Mouse (Mus musculus) kidney, postnatal 0 days (tissue): ENCODE measurements at regions not wholly inside any gene's neighbourhood (a gene's known extent, or its start where the extent isn't known, plus 50 kb on each side); places are given as distances from the start of the nearest gene placed in this dataset.

Experiments used
- ATAC-seq: fragments of 200-750 bp; cut with Nextera tagmentation; replicated peaks from 2 replicates; pipeline ENCODE4 v1.8.0; 2017; ENCODE audit warnings: low read depth, moderate number of reproducible peaks, moderate TSS enrichment, moderate library complexity; ENCODE audit not compliant: low FRiP score
- DNase-seq: peaks from one replicate; pipeline ENCODE4 v3.0.0-alpha.2; 2016; ENCODE audit warnings: low spot score
- H3K27ac ChIP-seq: fragments of 300-500 bp; sonication (generic); 2 replicates; pipeline ENCODE4 v1.5.1; 2014; ENCODE audit warnings: mild to moderate bottlenecking
- H3K27me3 ChIP-seq: fragments of 300-500 bp; sonication (generic); 2 replicates; pipeline ENCODE4 v1.6.1; 2014; ENCODE audit warnings: low read length, mixed read lengths; ENCODE audit not compliant: insufficient read depth
- H3K36me3 ChIP-seq: fragments of 300-500 bp; sonication (generic); 2 replicates; pipeline ENCODE4 v1.6.1; 2014; ENCODE audit warnings: low read length, mixed read lengths; ENCODE audit not compliant: insufficient read depth
- H3K4me1 ChIP-seq: fragments of 300-500 bp; sonication (generic); replicated peaks from 2 replicates; pipeline ENCODE4 v1.6.1; 2014; ENCODE audit warnings: antibody characterized with exemption, low read length, mixed read lengths; ENCODE audit not compliant: insufficient read depth
- H3K4me2 ChIP-seq: fragments of 300-500 bp; sonication (generic); 2 replicates; pipeline ENCODE4 v1.6.1; 2014; ENCODE audit warnings: mild to moderate bottlenecking, low read length, moderate library complexity, mixed read lengths
- H3K4me3 ChIP-seq: fragments of 300-500 bp; sonication (generic); replicated peaks from 2 replicates; pipeline ENCODE4 v1.5.1; 2014; ENCODE audit warnings: low read depth, low read length
- H3K9ac ChIP-seq: fragments of 300-500 bp; sonication (generic); 2 replicates; pipeline ENCODE4 v1.6.1; 2014; ENCODE audit warnings: low read depth, low read length
- H3K9me3 ChIP-seq: fragments of 300-500 bp; sonication (generic); replicated peaks from 2 replicates; pipeline ENCODE4 v1.6.1; 2016; ENCODE audit warnings: low read length, inconsistent platforms, mixed read lengths
- CTCF ChIP-seq: IDR thresholded peaks from 2 replicates; pipeline ENCODE4 v1.5.1; 2016; ENCODE audit warnings: antibody characterized with exemption, low read depth, mild to moderate bottlenecking, moderate library complexity
- WGBS: fragments of 180-500 bp; shearing (Covaris S2); extraction: QIAGEN DNeasy Blood & Tissue Kit; methylation state at CpG from one replicate; pipeline ENCODE4 v1.1.7; 2014; 5-methylcytosine and 5-hydroxymethylcytosine counted together

DNA sequence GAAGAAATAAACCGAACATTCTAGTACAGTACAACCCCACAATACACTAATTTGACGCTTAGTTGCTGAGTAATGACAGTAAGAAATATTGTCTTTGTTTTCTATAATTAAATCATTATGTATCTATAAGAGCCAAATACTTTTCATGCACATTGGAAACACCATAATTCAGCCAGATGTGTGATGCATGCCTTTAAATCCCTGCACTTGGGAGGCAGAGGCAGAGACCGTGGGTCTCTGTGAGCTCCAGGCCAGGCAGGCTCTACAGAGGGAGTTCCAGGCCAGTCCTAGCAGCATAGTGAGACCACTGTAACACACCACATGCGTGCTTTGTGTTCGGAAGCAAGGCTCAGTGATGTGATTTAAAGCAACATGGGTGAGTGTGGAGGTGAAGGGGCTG, 208.2 kb downstream of the Uaca start:
- Histone ChIP-seq H3K4me2 (no peak overlapping the region), H3K4me3 (no peak overlapping the region), H3K4me1 (no peaks in the 10 kb centered on the region), H3K9me3 (no peaks in the 10 kb centered on the region), H3K36me3 (no peaks in the 10 kb centered on the region), H3K9ac (no peak overlapping the region), H3K27ac (no peak overlapping the region), H3K27me3 (no peaks in the 10 kb centered on the region)
- no peak for TF ChIP-seq CTCF
- DNase-seq (no peak), ATAC-seq (no peak)
- WGBS = 72% methylated on average over 5 of the region's 5 CpGs

DNA sequence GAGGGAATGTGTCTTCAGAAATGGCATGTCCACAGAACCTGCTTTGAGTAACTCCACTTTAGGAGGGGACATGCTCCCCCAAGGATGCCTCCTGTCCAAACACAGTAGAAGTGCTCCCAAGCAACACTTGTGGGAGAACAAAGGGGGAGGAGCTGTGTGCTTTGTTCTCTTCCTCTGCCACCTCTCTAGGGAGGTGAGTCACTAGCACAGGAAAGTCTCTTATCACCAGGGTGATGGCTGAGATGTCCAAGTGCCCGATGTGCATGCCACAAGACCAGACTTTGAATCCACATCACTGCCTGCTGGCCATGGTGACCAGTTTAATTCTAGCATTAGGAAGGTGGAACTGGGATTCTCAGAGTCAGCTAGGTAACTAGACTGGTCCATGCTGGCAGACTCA, 214.1 kb downstream of the Uaca start:
- Histone ChIP-seq H3K4me3 (no peak overlapping the region), H3K4me1 (no peaks in the 10 kb centered on the region), H3K9me3 (no peaks in the 10 kb centered on the region), H3K27me3 (no peaks in the 10 kb centered on the region), H3K27ac (no peak overlapping the region), H3K4me2 (no peak overlapping the region), H3K9ac (no peak overlapping the region), H3K36me3 (no peaks in the 10 kb centered on the region)
- TF ChIP-seq CTCF = no peak
- ATAC-seq (no peak), DNase-seq (no peak)
- 72% methylated on average over 1 of the region's 1 CpGs for WGBS

DNA sequence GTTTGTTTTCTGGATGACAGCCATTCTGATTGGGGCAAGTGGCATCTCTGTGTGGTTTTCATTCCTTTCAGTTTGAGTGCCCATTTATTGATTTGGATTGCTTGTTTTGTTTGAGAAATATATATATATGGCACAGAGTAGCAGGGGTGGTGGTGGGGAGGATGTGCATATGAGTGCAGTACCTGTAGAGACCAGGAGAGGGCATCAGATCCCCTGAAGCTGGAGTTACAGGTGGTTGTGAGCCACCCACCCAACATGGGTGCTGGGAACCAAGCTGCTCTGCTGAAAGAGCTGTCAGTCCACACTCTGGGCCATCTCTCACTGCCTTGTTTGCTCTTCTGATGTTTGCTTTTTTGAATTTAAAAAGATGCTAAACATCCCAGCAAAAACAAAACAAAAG, 216.7 kb downstream of the Uaca start:
- Histone ChIP-seq H3K4me1 (no peaks in the 10 kb centered on the region), H3K4me2 (no peak overlapping the region), H3K27ac (no peak overlapping the region), H3K36me3 (no peaks in the 10 kb centered on the region), H3K27me3 (no peaks in the 10 kb centered on the region), H3K9ac (no peak overlapping the region), H3K9me3 (no peaks in the 10 kb centered on the region), H3K4me3 (no peak overlapping the region)
- no peak for ATAC-seq
- no peak for DNase-seq
- peak; percentile 55 for TF ChIP-seq CTCF

DNA sequence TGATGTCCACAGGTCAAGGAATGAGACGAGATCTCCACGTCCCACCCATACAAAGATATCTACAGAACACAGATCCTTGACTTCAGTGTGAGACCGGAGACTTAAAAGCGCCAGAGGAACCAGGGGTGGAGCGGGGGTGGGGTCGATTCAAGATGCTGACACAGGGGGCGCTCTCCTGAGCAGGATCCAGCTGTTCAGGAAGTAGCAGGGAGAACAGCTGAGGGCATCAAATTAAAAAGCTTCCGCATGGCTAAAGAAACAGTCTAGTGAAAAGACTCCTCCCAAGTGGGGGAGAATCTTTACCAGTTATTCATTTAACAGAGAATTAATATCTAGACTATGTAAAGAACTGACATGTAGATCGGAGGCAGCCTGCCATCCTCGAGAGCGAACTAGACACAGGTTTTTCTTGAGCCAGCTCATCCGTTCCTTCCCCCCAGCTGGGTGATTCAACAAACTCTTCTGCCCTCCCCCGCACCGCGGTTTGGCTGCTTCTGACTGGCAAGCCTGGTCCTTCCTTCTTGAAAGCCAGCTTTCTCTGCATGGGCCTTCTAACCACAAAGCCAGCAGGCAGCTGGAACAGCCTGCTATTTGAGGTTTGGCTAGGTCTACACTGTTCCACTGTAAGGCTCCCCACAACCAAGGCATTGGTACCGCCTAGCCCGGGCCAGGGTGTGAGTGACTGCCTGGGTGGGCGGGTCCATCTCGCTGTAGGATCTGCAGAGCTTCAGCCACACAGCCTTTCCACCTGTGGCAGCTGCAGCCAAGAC, 218.6 kb downstream of the Uaca start:
- TF ChIP-seq CTCF = peak; percentile 9; the same call in 1 of the 2 replicates
- Histone ChIP-seq H3K4me3 (no peak overlapping the region), H3K27me3 (no peaks in the 10 kb centered on the region), H3K9me3 (no peaks in the 10 kb centered on the region), H3K27ac (no peak overlapping the region), H3K4me2 (no peak overlapping the region), H3K9ac (no peak overlapping the region), H3K36me3 (no peaks in the 10 kb centered on the region), H3K4me1 (0 out of 2 replicates have a peak, but pooled peaks cover 3% of the 10 kb centered on the region)
- ATAC-seq (0 out of 2 replicates have a peak, but pooled peaks have one; percentile 33), DNase-seq (no peak)
- 61% methylated on average over 19 of the region's 19 CpGs for WGBS

DNA sequence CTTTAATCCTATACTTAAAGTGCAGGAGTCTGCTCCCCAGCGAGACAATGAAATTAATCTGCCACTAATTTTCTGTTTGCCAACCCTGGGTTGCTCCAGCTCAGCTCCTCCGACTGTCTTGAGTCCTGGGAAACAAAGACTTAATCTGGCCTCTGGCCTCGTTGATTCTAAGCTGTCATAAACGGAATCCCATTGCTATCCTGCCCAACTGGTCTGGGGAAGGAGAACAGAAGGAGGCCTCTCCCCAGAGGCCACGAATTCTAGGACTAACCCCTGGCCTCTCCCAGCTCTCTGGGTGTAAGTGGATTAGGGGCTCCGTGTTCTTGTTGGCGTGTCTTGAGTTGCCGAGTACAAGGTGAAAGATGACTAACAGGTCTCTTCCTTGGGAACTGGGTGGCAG, 219.8 kb downstream of the Uaca start:
- Histone ChIP-seq H3K9me3 (no peaks in the 10 kb centered on the region), H3K4me1 (0 out of 2 replicates have a peak, but pooled peaks cover 3% of the 10 kb centered on the region), H3K27ac (no peak overlapping the region), H3K4me2 (no peak overlapping the region), H3K9ac (no peak overlapping the region), H3K36me3 (no peaks in the 10 kb centered on the region), H3K27me3 (no peaks in the 10 kb centered on the region), H3K4me3 (no peak overlapping the region)
- ATAC-seq = no peak
- no peak for DNase-seq
- TF ChIP-seq CTCF = no peak
- 73% methylated on average over 8 of the region's 8 CpGs for WGBS

- TF ChIP-seq CTCF = no peak
Observed at GRCm38 (mm10) chr9:61015374-61015890, 221.1 kb downstream of the Uaca start.

More at GRCm38 (mm10) chr9:61015374-61015890, 221.1 kb downstream of the Uaca start:
- Histone ChIP-seq H3K9me3 (no peaks in the 10 kb centered on the region), H3K27ac (no peak overlapping the region), H3K4me1 (0 out of 2 replicates have a peak, but pooled peaks cover 3% of the 10 kb centered on the region), H3K9ac (no peak overlapping the region), H3K4me3 (no peak overlapping the region), H3K27me3 (no peaks in the 10 kb centered on the region), H3K36me3 (no peaks in the 10 kb centered on the region), H3K4me2 (no peak overlapping the region)
- no peak for ATAC-seq
- 45% methylated on average over 15 of the region's 15 CpGs for WGBS
- no peak for DNase-seq
